In genomic region chr16:79063848-79064247, GRCm38 (mm10) we compare ENCODE assay signal across 24 mouse cellular contexts. TPM values are rescaled to one million over a fixed set of nuclear protein-coding genes. Genes with fewer than 3 reads are reported as not detected.
A peak's percentile ranks its signal among the peaks of the same experiment; 100 is the strongest.
DNase-seq lines count a peak whose midpoint lies in the region; ATAC-seq and TF ChIP-seq lines count a peak whose summit lies in the region.
"Had no signal": no experiment of that assay in that cellular context is flagged by ENCODE, and none has a peak within 500 bp of the region (broad histone marks: within the 10 kb centered on the region; RNA-seq: fewer than 3 reads in every experiment).

No protein-coding gene starts in this region.

- H3K9ac ChIP-seq in kidney, postnatal 0 days (ENCODE audit: low read depth, low read length), result no peak overlapping the region
- H3K9ac ChIP-seq in kidney, embryonic 14.5 days (ENCODE audit: low read depth, low read length), result no peak overlapping the region
- no peak overlapping the region for H3K9ac ChIP-seq in lung, postnatal 0 days (replicated peaks; ENCODE audit: low read depth)
- H3K9ac ChIP-seq: liver, embryonic 13.5 days; lung, embryonic 15.5 days had no signal

- H3K9me3 ChIP-seq in kidney, postnatal 0 days (replicated peaks; ENCODE audit: low read length), result no peaks in the 10 kb centered on the region
- no peaks in the 10 kb centered on the region for H3K9me3 ChIP-seq in kidney, embryonic 14.5 days (ENCODE audit: control insufficient read depth, low read length)
- no peaks in the 10 kb centered on the region for H3K9me3 ChIP-seq in lung, postnatal 0 days (ENCODE audit: low read length)
- H3K9me3 ChIP-seq: forebrain, embryonic 10.5 days; heart, embryonic 10.5 days; liver, embryonic 13.5 days; lung, embryonic 15.5 days had no signal

- no peak overlapping the region for H3K27ac ChIP-seq in kidney, postnatal 0 days
- no peak overlapping the region for H3K27ac ChIP-seq in kidney, embryonic 14.5 days (ENCODE audit: low read depth, low read length)
- H3K27ac ChIP-seq in lung, postnatal 0 days (ENCODE audit: low read length), result no peak overlapping the region
- H3K27ac ChIP-seq: forebrain, embryonic 10.5 days; heart, embryonic 10.5 days; liver, embryonic 13.5 days; lung, embryonic 15.5 days had no signal

- H3K4me1 ChIP-seq in kidney, postnatal 0 days (replicated peaks; ENCODE audit: insufficient read depth, low read length), result no peaks in the 10 kb centered on the region
- no peaks in the 10 kb centered on the region for H3K4me1 ChIP-seq in kidney, embryonic 14.5 days (ENCODE audit: control insufficient read depth, insufficient read depth, low read length)
- no peaks in the 10 kb centered on the region for H3K4me1 ChIP-seq in lung, postnatal 0 days (ENCODE audit: insufficient read depth, low read depth, low read length)
- H3K4me1 ChIP-seq: heart, embryonic 10.5 days; liver, embryonic 13.5 days; lung, embryonic 15.5 days had no signal

- no peak for TF ChIP-seq EP300 in lung, postnatal 0 days (IDR thresholded peaks at IDR 0.05)

- WGBS in kidney, postnatal 0 days, result 91% methylated on average over 1 of the region's 1 CpGs
- WGBS in kidney, embryonic 14.5 days, result 88% methylated on average over 1 of the region's 1 CpGs
- WGBS in lung, postnatal 0 days, result 86% methylated on average over 1 of the region's 1 CpGs

- no peak overlapping the region for H3K4me3 ChIP-seq in kidney, postnatal 0 days (replicated peaks; ENCODE audit: low read depth, low read length)
- no peak overlapping the region for H3K4me3 ChIP-seq in kidney, embryonic 14.5 days (ENCODE audit: low read length)
- no peak overlapping the region for H3K4me3 ChIP-seq in lung, postnatal 0 days (ENCODE audit: low read depth, low read length)
- H3K4me3 ChIP-seq: forebrain, embryonic 10.5 days; heart, embryonic 10.5 days; liver, embryonic 13.5 days; lung, embryonic 15.5 days had no signal

- no peak for ATAC-seq in cerebellum, adult (ENCODE audit: insufficient number of reproducible peaks, low FRiP score, low TSS enrichment)
- ATAC-seq in kidney, postnatal 0 days (replicated peaks; ENCODE audit: low FRiP score, low read depth), result no peak
- ATAC-seq in kidney, embryonic 14.5 days (ENCODE audit: low FRiP score, low TSS enrichment), result no peak
- ATAC-seq in lung, postnatal 0 days, result no peak
- ATAC-seq: hindbrain, embryonic 16.5 days had no signal

- no peak overlapping the region for H3K4me2 ChIP-seq in kidney, postnatal 0 days (ENCODE audit: low read length)
- H3K4me2 ChIP-seq in kidney, embryonic 14.5 days (replicated peaks; ENCODE audit: low read depth, low read length), result no peak overlapping the region
- H3K4me2 ChIP-seq in lung, postnatal 0 days (replicated peaks; ENCODE audit: low read depth, low read length), result no peak overlapping the region
- H3K4me2 ChIP-seq: liver, embryonic 13.5 days; lung, embryonic 15.5 days; midbrain, embryonic 11.5 days had no signal

- peak; percentile 3 to 4 for DNase-seq in cerebellum, postnatal 10 days
- peak; percentile 6 for DNase-seq in kidney, postnatal 0 days (ENCODE audit: low spot score)
- DNase-seq in lung, postnatal 0 days (ENCODE audit: low spot score), result no peak
- no peak for DNase-seq in lung, postnatal 4 days
- DNase-seq in NIH3T3 (ENCODE audit: low read depth), result peak; percentile 1
- DNase-seq in thymus, postnatal 4 days, result no peak
- DNase-seq: adrenal gland, adult 2 months; cerebellum, adult 8-10 months; gastrocnemius, postnatal 10 days; kidney, adult 11 months; liver, embryonic 13.5 days; thymus, postnatal 25 days had no signal

- H3K27me3 ChIP-seq in kidney, postnatal 0 days (ENCODE audit: insufficient read depth, low read length), result no peaks in the 10 kb centered on the region
- no peaks in the 10 kb centered on the region for H3K27me3 ChIP-seq in kidney, embryonic 14.5 days (ENCODE audit: control insufficient read depth, insufficient read depth, low read length)
- H3K27me3 ChIP-seq in lung, postnatal 0 days (replicated peaks; ENCODE audit: insufficient read depth, low read length), result no peaks in the 10 kb centered on the region
- H3K27me3 ChIP-seq: liver, embryonic 13.5 days; lung, embryonic 15.5 days had no signal

- peak; percentile 18; the same call in 1 of the 2 replicates for TF ChIP-seq CTCF in kidney, postnatal 0 days (IDR thresholded peaks at IDR 0.05; ENCODE audit: low read depth)
- TF ChIP-seq CTCF in lung, postnatal 0 days (IDR thresholded peaks at IDR 0.05), result peak; percentile 11; the same call in 1 of the 2 replicates

- no peaks in the 10 kb centered on the region for H3K36me3 ChIP-seq in kidney, postnatal 0 days (ENCODE audit: insufficient read depth, low read length)
- H3K36me3 ChIP-seq in kidney, embryonic 14.5 days (ENCODE audit: control insufficient read depth, insufficient read depth, low read length), result no peaks in the 10 kb centered on the region
- no peaks in the 10 kb centered on the region for H3K36me3 ChIP-seq in lung, postnatal 0 days (ENCODE audit: insufficient read depth, low read length)
- H3K36me3 ChIP-seq: forebrain, embryonic 10.5 days; heart, embryonic 10.5 days; liver, embryonic 13.5 days; lung, embryonic 15.5 days had no signal

RNA-seq across cellular contexts. Expression of gene Tmprss15, which starts 27.0 kb away (rescaled TPM):
- not detected in 2 replicates for polyA plus RNA-seq in kidney, postnatal 0 days (2015; fragmentation: Nextera tagmentation; extraction: Ambion mirVana)
- not detected in 2 replicates for polyA plus RNA-seq in kidney, embryonic 14.5 days (2014; fragmentation: Nextera tagmentation; extraction: Ambion mirVana)
- polyA plus RNA-seq in lung, postnatal 0 days (2015; fragmentation: Nextera tagmentation; extraction: Ambion mirVana), result not detected in 2 replicates
- polyA plus RNA-seq: adrenal gland, adult 2 months; forebrain, embryonic 10.5 days; heart, embryonic 10.5 days; heart, embryonic 16.5 days; hindbrain, embryonic 16.5 days; kidney, embryonic 16.5 days; large intestine, adult 2 months; liver, embryonic 13.5 days; lung, embryonic 15.5 days; neural tube, embryonic 11.5 days; spleen, adult 2 months had no signal

Comparison
In these comparisons a context has a peak if more than half of its experiments do, and no peak if none do; other contexts are left out.
1. DNase-seq: peak in cerebellum, postnatal 10 days (2 of 2), kidney, postnatal 0 days (single experiment) and NIH3T3 (single experiment); none in lung, postnatal 0 days (single experiment), lung, postnatal 4 days (0 of 2) and thymus, postnatal 4 days (single experiment).